Mouse (Mus musculus) liver, postnatal 0 days (tissue): Measurements from ENCODE around the gene Nrgn.

ENCODE experiments used
- CTCF ChIP-seq: sonication (generic); IDR thresholded peaks from 2 replicates; pipeline ENCODE4 v1.5.1; 2016; ENCODE audit warnings: antibody characterized with exemption, low read depth
- EP300 ChIP-seq: IDR thresholded peaks from 2 replicates; pipeline ENCODE4 v1.6.1; 2016; ENCODE audit warnings: antibody characterized with exemption, low read depth, mild to moderate bottlenecking

GRCm38 (mm10) chr9:37517467-37517866, 35.2 kb downstream of the Nrgn start:
- TF ChIP-seq CTCF (no peak), EP300 (peak; percentile 93)
